Mouse (Mus musculus) heart, embryonic 13.5 days (tissue): ENCODE results near the gene Itprid1. TPM values are rescaled to one million over a fixed set of nuclear protein-coding genes. Genes with fewer than 3 reads are reported as not detected.

ENCODE experiments used
- ATAC-seq: fragments of 200-750 bp; cut with Nextera tagmentation; 2 replicates; pipeline ENCODE4 v1.8.0; 2017; ENCODE audit warnings: moderate TSS enrichment; ENCODE audit not compliant: insufficient number of reproducible peaks, low FRiP score, low TSS enrichment; ENCODE audit errors: extremely low read depth
- H3K27ac ChIP-seq: fragments of 300-500 bp; sonication (generic); replicated peaks from 2 replicates; pipeline ENCODE4 v1.5.1; 2015; ENCODE audit warnings: moderate library complexity, mild to moderate bottlenecking, inconsistent platforms
- H3K27me3 ChIP-seq: fragments of 300-500 bp; sonication (generic); replicated peaks from 2 replicates; pipeline ENCODE4 v1.6.1; 2015; ENCODE audit warnings: mild to moderate bottlenecking, inconsistent platforms
- H3K36me3 ChIP-seq: fragments of 300-500 bp; sonication (generic); 2 replicates; pipeline ENCODE4 v1.6.1; 2015; ENCODE audit warnings: mild to moderate bottlenecking, inconsistent platforms
- H3K4me1 ChIP-seq: fragments of 300-500 bp; sonication (generic); 2 replicates; pipeline ENCODE4 v1.6.1; 2015; ENCODE audit warnings: inconsistent platforms
- H3K4me2 ChIP-seq: fragments of 300-500 bp; sonication (generic); 2 replicates; pipeline ENCODE4 v1.6.1; 2015; ENCODE audit warnings: inconsistent platforms, mild to moderate bottlenecking, moderate library complexity
- H3K4me3 ChIP-seq: fragments of 300-500 bp; sonication (generic); 2 replicates; pipeline ENCODE4 v1.5.1; 2015; ENCODE audit warnings: moderate library complexity, mild to moderate bottlenecking, inconsistent platforms
- H3K9ac ChIP-seq: fragments of 300-500 bp; sonication (generic); 2 replicates; pipeline ENCODE4 v1.6.1; 2015; ENCODE audit warnings: inconsistent platforms, mild to moderate bottlenecking, moderate library complexity
- H3K9me3 ChIP-seq: fragments of 300-500 bp; sonication (generic); 2 replicates; pipeline ENCODE4 v1.6.1; 2016; ENCODE audit warnings: inconsistent platforms
- WGBS: fragments of 180-500 bp; shearing (Covaris S2); methylation state at CpG from one replicate; pipeline ENCODE4 v1.1.7; 2015; ENCODE audit warnings: mixed read lengths; 5-methylcytosine and 5-hydroxymethylcytosine counted together
- polyA plus RNA-seq: library from polyadenylated mRNA; unstranded; fragments of >200 nt; fragmentation: Nextera tagmentation; extraction: Ambion mirVana; gene quantifications from 2 replicates; pipeline ENCODE4 v1.2.1, GENCODE M21; 2015

Itprid1 gene
- polyA plus RNA-seq, 1 experiment from 2014 or later: not detected

- Histone ChIP-seq H3K27me3 (peaks cover 14% of the 10 kb centered on the region), H3K4me3 (no peak overlapping the region), H3K36me3 (no peaks in the 10 kb centered on the region), H3K4me1 (no peaks in the 10 kb centered on the region), H3K27ac (no peak overlapping the region), H3K9ac (no peak overlapping the region), H3K9me3 (no peaks in the 10 kb centered on the region), H3K4me2 (no peak overlapping the region)
- no peak for ATAC-seq
- WGBS: 72% methylated on average over 8 of the region's 8 CpGs
Observed at GRCm38 (mm10) chr6:55811153-55811552, 25.5 kb upstream of the Itprid1 start.

DNA sequence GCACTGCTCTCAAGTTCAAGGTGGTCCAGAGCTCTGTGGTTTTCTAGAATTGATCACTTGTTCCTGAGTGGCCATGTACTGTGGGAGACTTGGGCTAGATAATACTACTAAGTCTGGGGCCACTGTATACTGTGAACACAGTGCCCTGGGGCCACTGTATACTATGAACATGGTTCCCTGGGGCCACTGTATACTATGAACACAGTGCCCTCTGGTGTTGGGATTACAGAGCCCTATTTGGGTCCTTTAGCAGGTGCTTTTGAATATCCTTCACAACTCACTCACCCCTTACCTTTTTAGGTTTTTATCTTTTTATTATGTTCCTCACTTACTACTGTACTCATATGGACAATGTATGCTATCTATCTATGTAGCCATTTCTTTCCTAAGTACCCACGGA, 24.3 kb upstream of the Itprid1 start:
- Histone ChIP-seq H3K36me3 (no peaks in the 10 kb centered on the region), H3K9me3 (no peaks in the 10 kb centered on the region), H3K4me3 (no peak overlapping the region), H3K9ac (no peak overlapping the region), H3K4me1 (no peaks in the 10 kb centered on the region), H3K27me3 (peaks cover 14% of the 10 kb centered on the region), H3K27ac (no peak overlapping the region), H3K4me2 (no peak overlapping the region)
- ATAC-seq: no peak
- WGBS: 55% methylated on average over 1 of the region's 1 CpGs

GRCm38 (mm10) chr6:55814184-55814926, 22.3 kb upstream of the Itprid1 start:
- no peak for ATAC-seq
- Histone ChIP-seq H3K4me2 (no peak overlapping the region), H3K36me3 (no peaks in the 10 kb centered on the region), H3K4me3 (no peak overlapping the region), H3K9me3 (no peaks in the 10 kb centered on the region), H3K9ac (no peak overlapping the region), H3K27me3 (peaks cover 14% of the 10 kb centered on the region), H3K27ac (no peak overlapping the region), H3K4me1 (no peaks in the 10 kb centered on the region)
- WGBS: 58% methylated on average over 12 of the region's 12 CpGs

DNA sequence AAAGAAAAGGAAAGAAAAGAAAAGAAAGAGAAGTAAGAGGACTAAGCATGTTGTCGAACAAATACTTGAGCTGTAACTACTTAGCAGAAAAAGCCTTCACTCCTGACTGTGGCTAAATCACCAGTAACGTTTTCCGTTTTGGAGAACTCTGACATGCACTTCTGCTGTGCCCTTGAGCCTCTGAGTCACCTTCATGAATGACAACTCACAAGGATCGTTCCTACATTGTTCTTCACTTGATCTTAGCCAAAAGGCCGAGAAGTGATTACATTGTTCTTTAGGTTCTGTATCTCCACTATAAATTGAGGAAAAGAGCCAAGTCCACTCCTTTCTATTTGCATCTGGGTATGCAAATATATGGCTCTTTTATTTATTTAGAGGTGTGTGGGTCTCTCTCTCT, 19.8 kb upstream of the Itprid1 start:
- ATAC-seq: no peak
- no peaks in the 10 kb centered on the region for H3K36me3 ChIP-seq
- WGBS: 63% methylated on average over 5 of the region's 5 CpGs

GRCm38 (mm10) chr6:55829722-55830121, 7.0 kb upstream of the Itprid1 start:
- Histone ChIP-seq H3K27ac (no peak overlapping the region), H3K4me1 (no peaks in the 10 kb centered on the region), H3K4me3 (no peak overlapping the region), H3K27me3 (no peaks in the 10 kb centered on the region), H3K9ac (no peak overlapping the region), H3K9me3 (no peaks in the 10 kb centered on the region), H3K36me3 (no peaks in the 10 kb centered on the region), H3K4me2 (no peak overlapping the region)
- no peak for ATAC-seq
- WGBS: 71% methylated on average over 6 of the region's 6 CpGs

More for the DNA sequence above, 19.8 kb upstream of the Itprid1 start:
- Histone ChIP-seq H3K4me1 (no peaks in the 10 kb centered on the region), H3K4me2 (no peak overlapping the region), H3K9me3 (no peaks in the 10 kb centered on the region), H3K27ac (no peak overlapping the region), H3K4me3 (no peak overlapping the region), H3K27me3 (peaks cover 6% of the 10 kb centered on the region), H3K9ac (no peak overlapping the region)

DNA sequence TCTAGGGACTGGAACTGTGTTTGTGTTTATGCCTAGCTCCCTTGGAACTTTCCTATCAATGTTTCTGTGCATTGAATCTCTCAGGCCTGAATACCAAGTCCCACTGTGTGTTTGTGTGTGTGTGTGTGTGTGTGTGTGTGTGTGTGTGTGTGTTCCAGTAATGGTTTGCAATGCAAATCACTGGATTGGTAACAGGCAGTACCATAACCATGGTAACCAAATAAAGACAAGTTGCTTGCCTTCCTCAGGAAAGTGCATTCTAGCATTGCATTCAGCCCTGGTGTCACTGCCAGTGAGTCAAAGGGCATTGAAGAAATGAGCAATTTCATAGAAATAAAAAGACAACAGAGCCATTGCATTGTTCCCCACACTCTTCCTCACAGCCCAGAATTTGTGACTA, 15.9 kb downstream of the Itprid1 start:
- Histone ChIP-seq H3K9me3 (no peaks in the 10 kb centered on the region), H3K36me3 (no peaks in the 10 kb centered on the region), H3K4me1 (no peaks in the 10 kb centered on the region), H3K4me3 (no peak overlapping the region), H3K27me3 (no peaks in the 10 kb centered on the region), H3K9ac (no peak overlapping the region), H3K4me2 (no peak overlapping the region), H3K27ac (no peak overlapping the region)
- no peak for ATAC-seq

DNA sequence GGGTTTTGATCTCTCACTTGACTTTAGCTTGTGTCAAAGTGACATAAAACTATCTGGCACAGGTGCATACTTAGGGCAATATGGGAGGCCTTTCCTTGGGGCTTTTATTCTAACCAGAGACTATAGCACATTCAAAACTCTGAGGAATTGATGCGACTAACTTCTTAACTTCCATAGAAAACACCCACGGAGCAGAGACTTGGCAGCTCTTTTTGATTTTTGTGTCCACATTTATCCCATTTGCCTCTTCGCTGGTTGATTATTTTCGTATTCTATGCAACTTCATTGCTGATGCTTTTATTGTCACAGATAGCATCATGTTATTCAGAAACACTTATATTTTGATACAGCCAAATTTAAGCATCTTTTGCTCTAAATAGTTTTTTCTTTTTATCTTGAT, 19.4 kb downstream of the Itprid1 start:
- Histone ChIP-seq H3K4me3 (no peak overlapping the region), H3K27ac (no peak overlapping the region), H3K4me2 (no peak overlapping the region), H3K9me3 (no peaks in the 10 kb centered on the region), H3K9ac (no peak overlapping the region), H3K27me3 (no peaks in the 10 kb centered on the region), H3K36me3 (no peaks in the 10 kb centered on the region), H3K4me1 (no peaks in the 10 kb centered on the region)
- no peak for ATAC-seq
- 77% methylated on average over 4 of the region's 4 CpGs for WGBS

DNA sequence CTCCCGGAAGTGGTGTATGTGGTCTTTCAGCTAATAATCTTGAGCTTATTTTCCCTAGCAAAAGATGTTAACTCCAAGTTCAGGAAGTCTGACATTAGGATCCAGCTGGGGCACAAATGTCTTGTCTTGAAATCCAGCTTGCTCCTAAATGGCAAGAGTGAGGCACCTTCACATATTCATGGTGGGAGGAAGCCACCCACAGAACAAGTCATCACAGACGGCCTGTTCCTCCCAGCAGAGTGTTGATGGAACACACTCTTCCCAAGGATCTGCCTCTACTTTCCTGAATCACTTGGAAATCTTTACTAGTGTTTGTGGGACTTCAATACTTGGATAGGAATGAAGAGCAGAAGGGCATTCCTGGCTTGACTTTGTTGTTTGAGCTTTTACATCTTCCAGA, 28.5 kb downstream of the Itprid1 start:
- no peak overlapping the region for H3K9ac ChIP-seq
- WGBS: 49% methylated on average over 2 of the region's 2 CpGs
- no peaks in the 10 kb centered on the region for H3K9me3 ChIP-seq
- no peaks in the 10 kb centered on the region for H3K36me3 ChIP-seq
- H3K27ac ChIP-seq: no peak overlapping the region
- H3K4me1 ChIP-seq: no peaks in the 10 kb centered on the region
- ATAC-seq: no peak
- no peak overlapping the region for H3K4me2 ChIP-seq
- H3K27me3 ChIP-seq: no peaks in the 10 kb centered on the region
- no peak overlapping the region for H3K4me3 ChIP-seq

DNA sequence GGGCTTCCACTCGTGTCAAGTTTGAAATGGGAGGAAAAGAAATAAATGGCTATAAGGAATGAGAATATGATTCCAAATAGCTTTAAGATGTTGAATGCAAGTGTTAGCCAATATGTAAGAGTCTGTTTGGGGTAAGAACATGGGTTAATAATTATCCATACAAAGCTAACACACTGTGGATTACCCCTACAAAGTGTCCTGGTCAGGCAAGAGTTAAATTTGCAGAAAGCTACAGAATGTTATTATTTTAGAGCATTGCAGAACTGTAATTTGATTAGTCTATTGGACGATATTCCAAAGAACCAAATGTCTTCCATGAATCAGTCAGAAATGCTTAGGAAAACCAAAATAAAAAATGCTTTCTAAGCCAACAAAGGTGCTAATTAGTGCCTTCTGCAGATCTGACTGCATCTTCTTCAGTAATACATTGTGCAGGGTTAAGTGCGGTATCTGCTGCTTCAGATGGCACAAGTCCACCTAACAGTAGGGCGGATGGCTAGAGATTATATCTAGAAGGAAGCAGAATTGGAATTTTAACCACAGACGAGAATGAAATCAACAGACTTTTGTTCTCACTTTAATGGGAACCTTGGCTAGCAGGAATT, 42.8 kb downstream of the Itprid1 start:
- Histone ChIP-seq H3K9me3 (0 out of 2 replicates have a peak, but pooled peaks cover 3% of the 10 kb centered on the region), H3K4me2 (no peak overlapping the region), H3K36me3 (no peaks in the 10 kb centered on the region), H3K4me1 (no peaks in the 10 kb centered on the region), H3K27me3 (no peaks in the 10 kb centered on the region), H3K9ac (no peak overlapping the region), H3K27ac (no peak overlapping the region), H3K4me3 (no peak overlapping the region)
- no peak for ATAC-seq
- 52% methylated on average over 5 of the region's 5 CpGs for WGBS

DNA sequence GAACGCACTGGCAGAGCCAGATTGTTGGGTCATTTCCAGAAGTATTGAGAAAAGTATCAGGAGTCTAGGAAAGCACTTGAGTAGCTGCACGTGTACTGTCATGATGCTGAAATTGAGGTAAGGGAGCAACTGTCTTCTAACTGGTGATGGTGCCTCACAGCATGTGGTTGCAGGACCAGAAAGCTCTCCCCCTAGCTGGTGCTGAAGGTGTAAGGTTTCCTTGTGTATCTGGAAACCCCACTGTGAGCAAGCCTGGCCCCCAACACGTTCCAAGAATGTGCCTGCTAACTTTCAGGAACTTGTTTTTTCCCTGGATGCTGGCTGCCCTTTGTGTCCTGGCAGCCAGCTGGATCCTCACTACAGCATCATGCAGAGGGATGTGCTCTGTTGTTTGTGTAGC, 44.2 kb downstream of the Itprid1 start:
- Histone ChIP-seq H3K27ac (no peak overlapping the region), H3K9ac (no peak overlapping the region), H3K4me2 (no peak overlapping the region), H3K4me1 (no peaks in the 10 kb centered on the region), H3K27me3 (no peaks in the 10 kb centered on the region), H3K36me3 (no peaks in the 10 kb centered on the region), H3K4me3 (no peak overlapping the region), H3K9me3 (0 out of 2 replicates have a peak, but pooled peaks cover 3% of the 10 kb centered on the region)
- no peak for ATAC-seq
- 12% methylated on average over 3 of the region's 3 CpGs for WGBS

DNA sequence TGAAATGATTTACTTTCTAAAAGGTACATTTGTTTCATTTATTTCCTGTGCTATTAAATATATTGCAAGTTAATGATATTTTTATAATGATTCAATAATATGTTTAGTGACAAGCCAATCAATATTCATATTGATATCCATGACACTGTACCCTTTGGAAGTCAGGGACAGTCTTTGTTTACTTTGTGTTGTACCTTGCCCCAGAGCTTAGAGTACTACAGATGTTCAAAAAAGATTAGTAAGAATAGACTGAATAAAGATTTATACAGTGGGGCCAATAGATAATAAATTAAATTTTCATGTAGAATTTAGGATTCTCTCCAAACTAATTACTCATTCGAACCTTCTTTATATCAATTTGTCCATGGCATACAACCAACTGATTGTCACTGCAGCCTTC, 50.9 kb downstream of the Itprid1 start:
- Histone ChIP-seq H3K4me2 (no peak overlapping the region), H3K9ac (no peak overlapping the region), H3K4me1 (no peaks in the 10 kb centered on the region), H3K27me3 (no peaks in the 10 kb centered on the region), H3K36me3 (no peaks in the 10 kb centered on the region), H3K9me3 (no peaks in the 10 kb centered on the region), H3K27ac (no peak overlapping the region), H3K4me3 (no peak overlapping the region)
- ATAC-seq: no peak
- 63% methylated on average over 1 of the region's 1 CpGs for WGBS
